Mouse (Mus musculus): ENCODE measurements around the gene Fbxl16. TPM values are rescaled to one million over a fixed set of nuclear protein-coding genes. Genes with fewer than 3 reads are reported as not detected.
"Not testable (repeated sequence)": the region's sequence is repeated elsewhere in the genome, so short reads cannot be mapped to it uniquely, and the experiment has no call there.

Fbxl16 gene
- total RNA-seq, 2 experiments from 2014 or later: 1.5 to 1.7 TPM

DNA sequence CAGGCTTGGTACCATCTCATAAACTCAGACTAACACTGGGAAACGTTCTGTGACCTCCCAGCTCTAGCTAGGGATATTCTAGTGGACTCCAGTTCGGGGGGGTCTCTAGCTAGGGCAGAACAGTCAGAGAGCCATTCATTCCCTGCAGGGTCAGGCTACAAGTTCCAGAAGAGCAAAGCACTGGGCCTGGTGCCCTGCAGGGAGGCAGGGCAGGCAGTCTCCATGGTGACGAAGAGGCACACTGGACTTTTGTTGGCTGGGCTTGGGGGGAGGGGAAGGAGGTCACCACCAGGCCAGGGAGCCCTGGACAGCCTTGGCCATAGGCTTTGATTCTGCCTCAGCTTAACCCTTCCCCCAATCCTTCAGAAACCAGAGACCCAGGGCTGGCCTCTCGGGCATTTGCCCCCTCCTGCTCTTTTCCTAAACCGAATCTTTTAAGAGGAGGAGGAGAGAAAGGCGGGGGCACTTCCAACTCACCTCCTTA lies 13.2 kb upstream of the Fbxl16 start, which contains the start of gene AC134908.4:
Gene AC134908.4, minus strand, starts transcription at position 51 of the 484 bp plus-strand sequence.
- DNase-seq: no peak

DNA sequence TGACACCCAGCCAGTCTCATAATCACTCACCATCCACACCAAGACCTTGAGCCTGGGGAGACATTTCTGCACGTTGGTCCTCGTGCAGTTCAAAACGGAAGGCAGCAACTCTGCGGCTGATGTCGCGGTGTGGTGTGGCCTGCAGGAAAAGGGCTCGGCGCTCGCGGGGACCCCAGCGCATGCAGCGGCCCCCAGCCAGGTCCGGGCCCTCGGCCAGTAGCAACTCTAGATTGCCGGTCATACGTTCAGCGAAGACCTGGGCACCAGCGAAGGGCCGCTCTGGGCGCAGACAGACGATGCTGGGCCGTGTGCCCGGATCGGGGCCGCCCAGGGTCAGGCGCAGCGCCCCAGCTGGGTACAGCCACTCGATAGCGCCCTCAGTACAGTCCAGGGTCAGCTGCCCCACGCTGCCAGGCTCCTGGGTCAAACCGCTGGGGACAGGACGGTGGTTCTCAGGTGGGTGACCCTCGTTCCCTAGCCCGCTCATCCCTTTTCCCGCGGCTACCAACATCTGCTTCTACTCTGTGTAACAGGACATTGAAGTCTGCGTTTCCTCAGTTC lies 12.6 kb upstream of the Fbxl16 start:
- DNase-seq: peak; percentile 50 to 52

DNA sequence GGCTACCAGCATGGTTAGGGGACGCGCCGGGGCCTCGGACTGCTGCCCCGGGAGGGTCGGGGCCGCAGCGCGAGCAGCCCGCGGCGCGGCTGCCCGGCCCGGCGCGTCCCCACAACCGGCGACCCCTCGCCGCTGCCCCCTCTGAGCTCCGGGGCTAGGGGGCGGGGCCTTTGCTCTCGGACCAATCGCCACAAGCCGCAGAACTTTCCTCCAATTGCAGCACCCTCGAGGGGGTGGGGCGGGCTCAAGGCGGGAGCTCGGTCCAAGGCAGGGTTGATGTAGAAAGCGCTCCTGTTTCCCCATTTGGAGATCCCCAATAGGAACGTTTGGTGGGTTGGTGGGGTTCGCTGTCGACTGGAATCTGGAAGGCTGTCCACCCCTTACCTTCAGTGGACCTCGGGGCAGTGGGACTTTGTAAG lies 11.9 kb upstream of the Fbxl16 start, which contains the start of gene Metrn:
Gene Metrn, minus strand, starts transcription at position 186 of the 419 bp plus-strand sequence.
- DNase-seq: peak; percentile 93 to 94

GRCm38 (mm10) chr17:25801029-25801428 lies 7.9 kb upstream of the Fbxl16 start:
- peak; percentile 75 to 83 for DNase-seq

DNA sequence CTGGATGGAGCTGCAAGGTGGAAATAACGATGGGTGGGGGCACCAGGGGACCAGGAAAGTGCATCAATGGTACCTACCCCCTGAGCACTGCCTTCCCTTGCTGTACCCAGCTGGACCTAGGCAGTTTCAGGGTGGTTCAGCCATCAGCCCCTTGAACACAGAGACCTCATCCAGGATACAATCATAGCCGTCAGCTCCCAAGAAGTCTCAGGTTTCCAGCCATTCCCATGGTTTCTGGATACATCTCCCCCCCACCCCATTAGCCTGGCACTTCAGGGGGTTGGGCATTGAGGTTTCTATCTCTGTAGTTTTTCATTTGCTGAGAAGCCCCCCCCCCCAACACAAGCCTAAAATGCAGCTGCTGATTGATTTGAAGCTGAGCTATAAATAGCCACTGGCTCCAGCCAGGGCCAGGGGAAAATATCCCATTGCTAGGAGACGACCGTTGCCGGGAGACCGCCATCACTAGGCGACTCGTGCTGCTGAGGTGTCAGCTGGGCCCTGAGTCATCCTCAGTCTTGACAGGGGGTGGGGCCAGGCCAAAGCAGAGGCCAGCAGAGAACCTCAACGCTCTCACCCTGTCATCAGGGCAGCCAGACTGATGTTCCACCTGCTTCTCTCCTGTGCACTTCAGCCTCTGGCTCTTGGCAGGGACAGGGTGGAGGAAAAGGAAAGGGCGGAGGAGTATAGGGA lies 5.9 kb upstream of the Fbxl16 start:
- peak; percentile 50 to 74 for DNase-seq

DNA sequence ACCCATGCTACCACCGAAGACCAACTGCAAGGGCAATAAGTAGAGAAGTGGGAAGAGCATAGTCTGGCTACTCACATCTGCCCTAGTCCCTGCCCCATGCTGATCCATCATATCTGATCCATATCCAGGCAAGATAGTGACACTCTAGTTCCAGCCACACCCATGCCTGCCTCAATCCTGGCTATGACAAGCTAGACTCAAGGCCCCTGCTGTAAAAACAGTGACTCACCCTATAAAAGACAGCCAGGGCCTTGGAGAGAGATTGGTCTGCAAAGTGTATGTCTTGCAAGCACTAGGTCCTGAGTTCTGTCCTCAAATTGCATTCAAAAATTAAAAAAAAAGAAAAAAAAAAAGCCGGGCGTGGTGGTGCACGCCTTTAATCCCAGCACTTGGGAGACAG lies 2.4 kb upstream of the Fbxl16 start:
- DNase-seq: no peak

DNA sequence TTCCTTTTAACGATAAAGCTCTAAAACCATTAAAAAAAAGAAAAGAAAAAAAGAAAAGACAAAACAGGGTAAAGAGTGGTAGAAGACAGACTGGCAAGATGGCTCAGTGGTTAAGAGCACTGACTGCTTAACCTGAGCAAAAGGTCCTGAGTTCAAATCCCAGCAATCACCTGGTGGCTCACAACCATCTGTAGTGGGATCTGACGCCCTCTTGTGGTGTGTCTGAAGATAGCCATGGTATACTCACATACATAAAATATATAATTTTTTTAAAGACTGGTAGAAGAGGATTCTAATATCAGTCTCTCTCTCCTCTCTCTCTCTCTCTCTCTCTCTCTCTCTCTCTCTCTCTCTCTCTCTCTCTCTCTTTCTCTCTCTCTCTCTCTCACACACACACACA lies 1.4 kb upstream of the Fbxl16 start:
- DNase-seq: not testable (repeated sequence)

- no peak for DNase-seq
Observed at GRCm38 (mm10) chr17:25808028-25808427, 857 bp upstream of the Fbxl16 start.

DNA sequence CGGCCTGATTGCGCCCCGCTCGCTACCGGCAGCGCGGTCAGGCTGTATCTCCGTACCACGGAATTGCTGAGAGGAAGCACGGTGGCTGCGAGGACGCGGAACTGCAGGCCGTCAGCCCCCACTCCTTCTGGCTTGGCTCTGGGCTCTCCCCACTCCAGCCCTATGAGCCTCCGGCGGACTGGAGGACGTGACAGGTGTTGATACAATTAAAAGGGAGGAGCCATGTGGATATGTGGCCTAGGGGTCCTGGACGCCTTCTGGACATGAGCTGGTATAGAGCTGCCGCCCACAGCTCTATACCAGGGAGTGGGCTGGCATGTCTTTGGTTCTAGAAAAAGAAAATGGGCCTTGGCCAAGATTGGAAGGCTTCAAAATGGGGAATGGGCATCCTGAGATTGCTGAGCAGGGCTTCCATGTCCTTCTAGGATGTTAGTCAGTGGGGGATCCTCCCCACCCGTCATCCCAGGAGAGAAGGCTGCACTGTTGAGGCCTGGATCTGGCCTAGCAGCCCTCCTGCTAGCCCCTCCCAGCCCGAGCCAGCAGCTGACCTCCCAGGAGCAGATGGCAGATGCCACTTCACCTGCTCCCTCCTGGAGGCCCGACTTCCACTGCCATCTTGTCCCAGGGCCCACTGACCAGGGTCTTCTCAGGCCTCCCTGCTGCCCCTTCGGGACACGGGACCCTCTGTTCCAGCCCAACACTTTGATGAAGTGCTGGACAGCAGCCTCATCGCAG lies 888 bp downstream of the Fbxl16 start:
- no peak for DNase-seq

DNA sequence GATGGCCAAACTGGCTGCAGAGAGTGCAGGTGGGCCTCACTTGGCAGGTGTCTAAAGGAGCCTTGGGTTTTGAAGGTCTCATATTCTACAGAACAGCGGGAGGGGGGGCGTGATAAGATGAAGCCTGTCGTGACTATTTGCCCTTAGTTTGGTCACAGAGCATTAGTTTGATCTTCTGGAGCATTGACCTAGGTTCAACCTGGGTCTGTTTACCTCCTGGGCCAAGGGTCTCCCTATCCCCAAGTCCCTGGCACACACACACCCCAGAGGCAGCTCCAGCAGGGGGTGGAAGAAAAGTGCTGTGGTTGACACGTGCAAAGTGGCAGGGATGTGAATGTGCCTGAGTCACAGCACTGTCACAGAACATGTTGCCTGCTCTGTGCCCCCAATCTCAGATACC lies 2.0 kb downstream of the Fbxl16 start:
- no peak for DNase-seq

DNA sequence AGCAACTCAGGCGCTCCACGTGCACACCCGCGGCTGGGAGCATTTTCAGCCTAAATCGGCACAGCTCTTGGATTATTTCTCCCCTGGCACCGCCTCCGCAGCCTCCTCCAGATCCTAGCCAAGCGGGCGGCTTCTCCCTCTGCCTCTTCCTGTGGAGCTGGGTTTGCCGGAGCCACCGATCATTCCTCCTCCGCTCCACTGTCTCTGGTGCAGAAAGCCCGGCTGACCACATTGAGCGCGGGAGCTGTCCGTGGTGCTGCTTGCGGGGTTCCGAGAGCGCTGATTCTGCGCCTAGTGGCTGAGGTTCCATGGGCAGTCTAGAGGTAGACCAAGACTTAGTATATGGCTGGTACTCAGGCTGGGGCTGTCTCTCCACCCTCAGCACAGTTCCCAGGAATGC lies 4.6 kb downstream of the Fbxl16 start:
- peak; percentile 67 to 90 for DNase-seq

DNA sequence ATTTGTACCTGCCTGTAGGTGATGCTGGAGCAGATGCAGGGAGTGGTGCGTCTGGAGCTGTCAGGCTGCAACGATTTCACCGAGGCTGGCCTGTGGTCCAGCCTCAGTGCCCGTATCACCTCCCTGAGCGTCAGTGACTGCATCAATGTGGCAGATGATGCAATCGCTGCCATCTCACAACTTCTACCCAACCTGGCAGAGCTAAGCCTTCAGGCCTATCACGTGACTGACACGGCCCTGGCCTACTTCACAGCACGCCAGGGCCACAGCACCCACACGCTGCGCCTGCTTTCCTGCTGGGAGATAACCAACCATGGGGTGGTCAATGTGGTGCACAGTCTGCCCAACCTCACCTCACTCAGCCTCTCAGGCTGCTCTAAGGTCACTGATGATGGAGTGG lies 8.8 kb downstream of the Fbxl16 start:
- DNase-seq: no peak

DNA sequence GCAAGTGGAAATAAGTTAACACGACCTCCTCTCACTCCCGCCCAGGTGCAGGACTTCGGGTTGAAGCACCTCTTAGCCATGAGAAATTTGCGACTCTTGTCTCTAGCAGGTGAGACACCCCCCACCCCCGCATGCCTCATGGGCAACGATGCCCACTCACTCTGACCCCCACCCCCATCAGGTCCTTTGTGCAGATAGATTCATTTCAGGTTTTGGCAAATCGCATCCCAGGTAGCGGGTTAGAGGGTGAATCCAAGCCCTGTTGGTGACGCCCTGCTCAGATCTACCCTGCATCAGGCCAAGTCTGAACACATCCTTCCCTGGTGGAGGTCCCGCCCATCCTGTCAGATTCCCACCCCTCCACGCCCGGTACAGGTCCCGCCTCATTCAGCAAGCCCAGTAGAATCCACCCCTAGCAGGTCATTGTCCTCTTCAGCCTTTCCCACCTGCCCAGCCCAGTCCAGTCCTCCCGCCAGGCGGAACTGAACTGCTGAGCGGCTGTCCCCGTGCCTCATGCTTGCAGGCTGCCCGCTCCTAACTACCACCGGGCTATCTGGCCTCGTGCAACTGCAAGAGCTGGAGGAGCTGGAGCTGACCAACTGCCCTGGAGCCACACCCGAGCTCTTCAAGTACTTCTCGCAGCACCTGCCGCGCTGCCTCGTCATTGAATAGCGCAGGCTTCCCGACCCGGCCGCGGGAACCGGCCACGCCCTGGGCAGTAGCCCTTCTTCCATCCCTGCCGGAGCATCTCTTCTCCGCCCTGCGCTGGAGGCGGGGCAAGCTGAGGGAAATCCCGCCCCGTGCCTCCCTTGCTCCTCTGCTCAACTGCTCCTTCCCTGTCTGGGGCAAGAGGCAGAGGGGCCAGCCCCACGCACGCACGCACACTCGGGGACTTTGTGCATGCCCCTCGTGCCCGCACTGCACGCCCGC lies 10.2 kb downstream of the Fbxl16 start:
- no peak for DNase-seq

GRCm38 (mm10) chr17:25823452-25823851 lies 14.6 kb downstream of the Fbxl16 start, which contains the start of gene Wdr24:
Wdr24 (plus strand) TSS chr17:25823627.
- peak; percentile 86 to 90 for DNase-seq

DNA sequence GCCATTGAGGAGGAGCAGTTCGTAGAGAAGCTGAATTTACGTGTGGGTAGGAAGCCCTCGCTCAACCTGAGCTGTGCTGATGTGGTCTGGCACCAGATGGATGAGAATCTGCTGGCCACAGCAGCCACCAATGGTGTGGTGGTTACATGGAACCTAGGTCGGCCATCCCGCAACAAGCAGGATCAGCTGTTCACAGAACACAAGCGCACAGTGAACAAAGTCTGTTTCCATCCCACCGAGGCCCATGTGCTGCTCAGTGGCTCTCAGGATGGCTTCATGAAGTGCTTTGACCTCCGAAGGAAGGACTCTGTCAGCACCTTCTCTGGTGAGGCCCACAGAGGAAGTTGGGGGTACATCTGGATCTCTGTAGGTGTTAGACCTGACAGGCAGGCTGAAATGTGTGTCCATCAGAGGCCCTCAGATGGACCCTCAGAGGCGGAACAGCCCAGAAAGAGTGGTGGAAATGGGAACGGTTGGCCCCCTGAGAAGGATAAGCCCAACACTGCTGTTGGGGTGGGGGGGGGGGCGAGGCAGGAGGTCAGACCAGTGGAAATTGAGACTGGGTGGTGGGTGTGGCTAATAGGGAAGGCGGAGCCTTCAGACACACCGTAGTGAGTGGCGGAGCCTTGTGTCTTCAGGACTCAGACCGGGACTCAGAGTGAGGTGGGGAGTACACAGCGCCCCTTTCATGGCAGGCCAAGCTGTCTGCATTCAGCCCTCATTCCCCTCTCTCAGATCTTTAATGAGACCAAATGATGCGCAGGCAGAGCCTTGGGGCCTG lies 15.7 kb downstream of the Fbxl16 start:
- no peak for DNase-seq

- no peak for DNase-seq
Observed at GRCm38 (mm10) chr17:25825311-25825710, 16.4 kb downstream of the Fbxl16 start.

DNA sequence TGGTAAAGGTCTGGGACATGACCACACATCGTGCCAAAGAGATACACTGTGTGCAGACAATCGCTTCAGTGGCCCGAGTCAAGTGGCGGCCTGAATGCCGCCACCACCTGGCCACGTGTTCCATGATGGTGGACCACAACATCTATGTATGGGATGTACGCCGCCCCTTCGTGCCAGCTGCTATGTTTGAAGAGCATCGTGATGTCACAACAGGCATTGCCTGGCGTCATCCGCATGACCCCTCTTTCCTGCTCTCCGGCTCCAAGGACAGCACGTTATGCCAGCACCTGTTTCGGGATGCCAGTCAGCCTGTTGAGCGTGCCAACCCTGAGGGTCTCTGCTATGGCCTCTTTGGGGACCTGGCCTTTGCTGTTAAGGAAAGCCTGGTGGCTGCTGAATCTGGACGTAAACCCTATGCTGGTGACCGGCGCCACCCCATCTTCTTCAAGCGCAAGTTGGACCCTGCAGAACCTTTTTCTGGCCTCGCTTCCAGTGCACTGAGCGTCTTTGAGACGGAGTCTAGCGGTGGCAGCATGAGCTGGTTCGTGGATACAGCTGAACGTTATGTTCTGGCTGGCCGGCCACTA lies 17.2 kb downstream of the Fbxl16 start:
- DNase-seq: no peak

DNA sequence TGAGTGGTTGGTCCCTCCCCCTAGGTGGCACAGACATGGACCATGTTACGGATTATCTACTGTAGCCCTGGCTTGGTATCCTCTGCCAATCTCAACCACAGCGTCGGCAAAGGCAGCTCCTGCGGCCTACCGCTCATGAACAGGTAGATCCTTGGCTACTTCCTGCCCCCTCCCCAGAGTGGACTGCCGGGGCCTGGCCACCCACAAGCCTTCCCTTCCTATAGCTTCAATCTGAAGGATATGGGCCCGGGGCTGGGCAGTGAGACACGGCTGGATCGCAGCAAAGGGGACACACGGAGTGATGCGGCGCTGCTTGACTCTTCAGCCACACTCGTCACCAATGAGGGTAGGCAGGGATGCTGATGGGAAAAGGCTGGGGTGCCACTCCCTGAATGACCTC lies 18.1 kb downstream of the Fbxl16 start:
- no peak for DNase-seq

GRCm38 (mm10) chr17:25827546-25828222 lies 18.8 kb downstream of the Fbxl16 start:
- no peak for DNase-seq

- DNase-seq: no peak
Observed at GRCm38 (mm10) chr17:25828223-25828594, 19.3 kb downstream of the Fbxl16 start.
